Mouse (Mus musculus): Measurements from ENCODE around the gene Tmem256.

Tmem256 gene

DNA sequence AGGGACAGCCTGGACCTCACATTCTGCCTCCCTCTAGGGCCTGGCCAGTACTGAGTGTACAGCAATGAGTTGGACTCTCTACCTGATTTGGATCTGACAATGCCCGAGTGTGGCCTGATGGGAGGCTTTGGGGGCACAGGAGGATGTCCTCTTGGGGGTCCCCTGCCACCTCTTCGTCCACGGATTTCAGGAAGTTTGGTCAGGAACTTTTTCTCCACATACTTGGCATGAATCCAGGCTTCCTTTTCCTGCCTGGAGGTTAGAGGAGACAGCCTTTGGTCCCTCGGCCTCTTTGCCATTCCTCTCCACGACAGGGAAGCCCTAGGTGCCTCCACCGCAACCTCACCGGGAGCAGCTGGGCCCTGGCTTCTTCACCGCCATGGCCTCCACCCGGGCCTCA is 45.9 kb downstream of the Tmem256 start:
- WGBS = 79% methylated on average over 9 of the region's 9 CpGs

DNA sequence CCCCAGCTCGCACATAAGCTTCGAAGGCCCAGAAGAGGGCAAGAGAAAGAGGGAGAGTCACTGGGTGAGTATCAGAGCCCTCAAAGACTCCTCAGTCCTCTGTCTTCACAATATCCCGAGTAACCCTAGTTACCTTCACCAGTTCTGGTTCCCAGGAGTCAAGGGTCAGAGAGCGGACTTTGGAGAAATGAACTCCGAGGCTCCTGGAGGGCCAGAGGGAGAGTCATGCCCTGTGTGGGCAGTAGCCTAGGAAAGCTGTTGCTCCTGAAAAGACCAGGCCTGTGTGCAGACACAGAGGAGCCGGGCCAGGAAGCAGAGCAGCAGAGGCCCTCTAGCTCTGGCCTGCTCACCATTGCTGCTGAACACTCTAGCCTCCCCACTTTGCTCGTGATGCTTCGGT is 46.3 kb downstream of the Tmem256 start:
- WGBS = 84% methylated on average over 8 of the region's 8 CpGs

DNA sequence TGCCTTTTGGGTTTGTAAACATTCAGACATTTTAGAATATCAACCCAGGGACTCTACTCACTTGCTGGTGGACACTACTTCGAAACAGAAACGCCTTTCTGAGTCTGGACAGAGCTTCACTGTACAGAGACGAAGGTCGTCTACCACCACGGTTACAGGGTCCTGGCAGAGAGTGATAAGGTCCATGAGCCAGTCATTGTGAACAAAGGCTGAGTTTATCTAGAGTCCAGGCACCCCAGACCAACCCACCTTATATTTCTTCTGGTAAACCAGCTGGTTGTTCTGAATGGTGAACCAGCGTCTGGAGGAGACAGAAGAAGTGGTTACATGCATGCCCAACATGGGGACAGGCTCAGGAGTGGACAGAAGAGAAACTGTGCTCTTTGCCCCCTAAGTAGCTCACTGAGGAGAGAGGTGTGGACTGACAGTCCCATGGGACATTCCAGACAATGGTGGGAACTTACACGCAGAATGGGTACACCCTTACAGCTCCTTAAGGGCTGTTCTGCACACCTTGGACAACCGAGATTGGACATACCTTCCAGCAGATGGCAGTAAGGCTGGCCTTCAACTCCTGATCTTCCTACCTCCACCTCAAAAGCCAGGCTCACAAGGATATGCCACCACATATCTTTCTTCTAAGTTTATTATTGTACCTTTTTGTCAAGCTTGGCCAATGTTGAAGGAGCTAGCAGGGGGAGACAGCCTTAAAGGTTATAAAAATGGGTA is 48.8 kb downstream of the Tmem256 start:
- 68% methylated on average over 8 of the region's 8 CpGs for WGBS

All from cerebral cortex, adult 2 months (tissue).